Mouse (Mus musculus) granulocyte monocyte progenitor cell, adult 5-6 weeks (primary cell): Measurements from ENCODE around the gene Mettl7a3. TPM values are rescaled to one million over a fixed set of nuclear protein-coding genes. Genes with fewer than 3 reads are reported as not detected.
A peak's percentile ranks its signal among the peaks of the same experiment; 100 is the strongest.

Experiments
- ATAC-seq: replicated peaks from 2 replicates; pipeline ENCODE4 v1.8.0; 2016; ENCODE audit warnings: mild to moderate bottlenecking, moderate TSS enrichment, inconsistent platforms; ENCODE audit not compliant: poor library complexity, severe bottlenecking
- total RNA-seq, 2 experiments: library from RNA; stranded (forward) in 1 of 2; stranded (reverse) in 1 of 2; fragments of 200-712, 200-1000 nt in 1 of 2; fragments of >200 nt in 1 of 2; fragmentation: Nextera tagmentation in 1 of 2; gene quantifications; 2 replicates each; pipeline ENCODE4 v1.2.3; 2014 to 2017

Mettl7a3 gene
- total RNA-seq, 2 experiments from 2014 or later, result not detected

- ATAC-seq, result no peak
These were observed 45.4 kb downstream of the Mettl7a3 start for GRCm38 (mm10) chr15:100380104-100380503.

GRCm38 (mm10) chr15:100385705-100386104 is 51.0 kb downstream of the Mettl7a3 start:
- ATAC-seq, result no peak

DNA sequence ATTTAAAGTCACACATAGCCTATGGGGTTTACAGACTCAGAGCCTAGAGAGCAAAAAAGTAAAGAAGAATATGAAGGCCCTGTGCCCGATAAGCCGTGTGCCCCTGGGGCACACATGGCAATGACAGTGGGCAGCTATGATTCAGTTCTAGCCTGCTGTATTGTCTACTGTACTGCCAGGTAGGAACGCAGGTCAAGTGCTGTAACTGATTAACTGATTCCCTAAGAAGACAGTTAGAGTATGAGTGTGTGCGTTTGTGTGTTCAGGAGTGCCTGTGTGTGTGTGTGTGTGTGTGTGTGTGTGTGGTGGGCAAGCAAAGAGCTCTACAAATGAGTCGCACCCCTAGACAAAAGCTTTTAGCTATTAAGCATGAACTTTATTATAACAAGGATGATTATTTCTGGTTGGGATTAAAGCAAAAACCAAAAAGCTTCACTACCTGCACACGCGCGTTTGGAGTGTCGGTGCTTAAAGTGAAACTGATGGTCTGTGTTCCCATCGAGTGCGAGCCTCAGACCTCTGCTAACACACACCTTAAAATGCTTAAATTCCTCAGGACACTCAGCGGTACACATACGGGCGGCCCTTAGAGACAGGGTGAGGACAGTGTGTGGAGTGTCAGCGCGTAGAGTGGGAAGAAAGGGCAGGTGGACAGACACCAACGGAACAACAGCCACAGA is 53.0 kb downstream of the Mettl7a3 start:
- no peak for ATAC-seq

GRCm38 (mm10) chr15:100388224-100388835 is 53.6 kb downstream of the Mettl7a3 start:
- ATAC-seq, result peak; percentile 80

DNA sequence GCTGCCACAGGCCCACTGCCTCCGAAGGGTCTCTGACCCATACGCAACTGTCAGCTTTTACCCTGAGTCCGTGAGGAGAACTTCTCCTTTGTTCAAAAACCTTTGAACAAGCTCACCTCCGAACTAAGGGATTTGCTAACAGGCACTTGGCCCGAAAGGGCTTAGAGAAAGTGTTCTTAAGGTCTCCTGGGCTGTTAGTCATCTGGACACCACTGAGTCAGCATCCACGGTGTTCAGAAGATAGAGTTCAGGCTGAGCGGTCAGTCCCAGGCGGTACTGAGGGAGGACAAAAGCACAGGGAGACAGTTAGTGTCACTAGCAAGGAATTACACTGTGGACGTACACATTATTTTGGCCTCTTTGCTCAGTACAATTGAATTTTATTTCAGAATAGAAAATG is 54.2 kb downstream of the Mettl7a3 start:
- ATAC-seq, result peak; percentile 20; the same call in 1 of the 2 replicates

Other genes with a start within 250 kb of the Mettl7a3 start
- gene Atf1, start 107.1 kb upstream of the Mettl7a3 start, total RNA-seq (2014; fragmentation: Nextera tagmentation), result 56.7 and 75.0 TPM in 2 replicates
- gene Atf1, start 107.1 kb upstream of the Mettl7a3 start, total RNA-seq (2017), result 62.3 and 63.0 TPM in 2 replicates
- not detected in 2 replicates for gene Tmprss12, start 54.1 kb upstream of the Mettl7a3 start, total RNA-seq (2014; fragmentation: Nextera tagmentation)
- gene Tmprss12, start 54.1 kb upstream of the Mettl7a3 start, total RNA-seq (2017), result not detected in 2 replicates
- gene Mettl7a1, start 30.8 kb upstream of the Mettl7a3 start, total RNA-seq (2014; fragmentation: Nextera tagmentation), result 24.4 and 27.4 TPM in 2 replicates
- 50.9 and 53.6 TPM in 2 replicates for gene Mettl7a1, start 30.8 kb upstream of the Mettl7a3 start, total RNA-seq (2017)
- gene Methig1, start 18.2 kb downstream of the Mettl7a3 start, total RNA-seq (2014; fragmentation: Nextera tagmentation), result not detected in 2 replicates
- gene Methig1, start 18.2 kb downstream of the Mettl7a3 start, total RNA-seq (2017), result not detected in 2 replicates
- not detected in 2 replicates for gene Mettl7a2, start 18.3 kb downstream of the Mettl7a3 start, total RNA-seq (2014; fragmentation: Nextera tagmentation)
- gene Mettl7a2, start 18.3 kb downstream of the Mettl7a3 start, total RNA-seq (2017), result not detected in 2 replicates
- gene Higd1c, start 29.6 kb downstream of the Mettl7a3 start, total RNA-seq (2014; fragmentation: Nextera tagmentation), result not detected in 2 replicates
- gene Higd1c, start 29.6 kb downstream of the Mettl7a3 start, total RNA-seq (2017), result not detected in 2 replicates
- not detected in 2 replicates for gene Gm5475, start 87.2 kb downstream of the Mettl7a3 start, total RNA-seq (2014; fragmentation: Nextera tagmentation)
- not detected in 2 replicates for gene Gm5475, start 87.2 kb downstream of the Mettl7a3 start, total RNA-seq (2017)
- gene Slc11a2, start 90.1 kb downstream of the Mettl7a3 start, total RNA-seq (2014; fragmentation: Nextera tagmentation), result 10.2 and 10.3 TPM in 2 replicates
- 8.6 and 8.9 TPM in 2 replicates for gene Slc11a2, start 90.1 kb downstream of the Mettl7a3 start, total RNA-seq (2017)
- 42.5 and 46.2 TPM in 2 replicates for gene Letmd1, start 134.1 kb downstream of the Mettl7a3 start, total RNA-seq (2014; fragmentation: Nextera tagmentation)
- gene Letmd1, start 134.1 kb downstream of the Mettl7a3 start, total RNA-seq (2017), result 25.7 and 34.0 TPM in 2 replicates
- gene Csrnp2, start 160.6 kb downstream of the Mettl7a3 start, total RNA-seq (2014; fragmentation: Nextera tagmentation), result 1.1 and 2.5 TPM in 2 replicates
- gene Csrnp2, start 160.6 kb downstream of the Mettl7a3 start, total RNA-seq (2017), result 1.6 and 2.0 TPM in 2 replicates
- 4.9 and 12.8 TPM in 2 replicates for gene Tfcp2, start 217.1 kb downstream of the Mettl7a3 start, total RNA-seq (2014; fragmentation: Nextera tagmentation)
- gene Tfcp2, start 217.1 kb downstream of the Mettl7a3 start, total RNA-seq (2017), result 8.3 and 10.0 TPM in 2 replicates